Comparison of ENCODE assay signal across 21 mouse cellular contexts in the genomic region with DNA sequence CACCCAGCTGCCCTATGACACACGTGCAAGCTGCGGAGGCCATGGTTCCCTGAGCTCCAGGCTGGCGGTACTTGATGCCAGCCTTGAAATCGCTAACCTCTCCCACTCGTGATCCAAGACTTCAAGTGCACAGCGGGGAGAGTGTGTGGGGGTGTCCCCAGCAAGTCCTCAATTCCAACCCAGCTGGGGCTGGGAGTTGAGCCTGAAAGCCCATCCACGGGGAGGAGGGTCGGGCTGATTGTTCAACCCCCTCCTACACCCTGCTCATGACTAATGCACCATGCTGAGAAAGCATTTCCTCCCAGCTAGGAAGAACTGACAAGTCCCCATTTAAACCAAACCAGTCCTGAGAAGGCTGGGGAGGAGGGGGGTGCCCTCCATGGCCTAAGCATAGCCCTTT.
DNase-seq lines count a peak whose midpoint lies in the region; ATAC-seq and TF ChIP-seq lines count a peak whose summit lies in the region.
"Had no signal": no experiment of that assay in that cellular context is flagged by ENCODE, and none has a peak within 500 bp of the region (broad histone marks: within the 10 kb centered on the region; RNA-seq: fewer than 3 reads in every experiment).

No protein-coding gene starts in this region.

- H3K9ac ChIP-seq in forebrain, postnatal 0 days: no peak overlapping the region
- H3K9ac ChIP-seq in hindbrain, embryonic 11.5 days (ENCODE audit: low read depth, low read length): no peak overlapping the region
- H3K9ac ChIP-seq in heart, embryonic 11.5 days (ENCODE audit: low read depth, low read length): no peak overlapping the region
- H3K9ac ChIP-seq: heart, embryonic 13.5 days; hindbrain, embryonic 13.5 days had no signal

- H3K36me3 ChIP-seq in forebrain, embryonic 10.5 days (replicated peaks): no peaks in the 10 kb centered on the region
- no peaks in the 10 kb centered on the region for H3K36me3 ChIP-seq in forebrain, postnatal 0 days (ENCODE audit: insufficient read depth)
- H3K36me3 ChIP-seq in hindbrain, embryonic 10.5 days: no peaks in the 10 kb centered on the region
- no peaks in the 10 kb centered on the region for H3K36me3 ChIP-seq in hindbrain, embryonic 11.5 days (ENCODE audit: control insufficient read depth, insufficient read depth, low read length)
- H3K36me3 ChIP-seq in heart, embryonic 11.5 days (ENCODE audit: control insufficient read depth, insufficient read depth, low read length): no peaks in the 10 kb centered on the region
- H3K36me3 ChIP-seq: embryonic facial prominence, embryonic 10.5 days; heart, embryonic 13.5 days; hindbrain, embryonic 13.5 days had no signal

- no peak for TF ChIP-seq POLR2A in olfactory bulb, adult 2 months (IDR thresholded peaks at IDR 0.05; ENCODE audit: insufficient read depth, low read depth, low read length)

- H3K9me3 ChIP-seq in forebrain, embryonic 10.5 days: no peaks in the 10 kb centered on the region
- H3K9me3 ChIP-seq in forebrain, postnatal 0 days (ENCODE audit: low read length): no peaks in the 10 kb centered on the region
- H3K9me3 ChIP-seq in hindbrain, embryonic 10.5 days: no peaks in the 10 kb centered on the region
- no peaks in the 10 kb centered on the region for H3K9me3 ChIP-seq in hindbrain, embryonic 11.5 days (ENCODE audit: control insufficient read depth, low read length)
- no peaks in the 10 kb centered on the region for H3K9me3 ChIP-seq in heart, embryonic 11.5 days (replicated peaks; ENCODE audit: control insufficient read depth, low read length)
- H3K9me3 ChIP-seq: embryonic facial prominence, embryonic 10.5 days; heart, embryonic 13.5 days; hindbrain, embryonic 13.5 days had no signal

- peaks cover 35% of the 10 kb centered on the region for H3K4me1 ChIP-seq in forebrain, embryonic 10.5 days
- peaks cover 27% of the 10 kb centered on the region for H3K4me1 ChIP-seq in forebrain, postnatal 0 days (ENCODE audit: insufficient read depth)
- peaks cover 30% of the 10 kb centered on the region for H3K4me1 ChIP-seq in hindbrain, embryonic 10.5 days (replicated peaks)
- H3K4me1 ChIP-seq in hindbrain, embryonic 11.5 days (replicated peaks; ENCODE audit: control insufficient read depth, insufficient read depth, low read length): peaks cover 3% of the 10 kb centered on the region; the same call in 1 of the 2 replicates
- H3K4me1 ChIP-seq in olfactory bulb, adult 2 months (ENCODE audit: control insufficient read depth, insufficient read depth, low read length): peaks cover 57% of the 10 kb centered on the region
- H3K4me1 ChIP-seq in heart, embryonic 11.5 days (ENCODE audit: control insufficient read depth, insufficient read depth, low read length): peaks cover 8% of the 10 kb centered on the region

- no peaks in the 10 kb centered on the region for H3K27me3 ChIP-seq in forebrain, embryonic 10.5 days (ENCODE audit: poor library complexity, severe bottlenecking)
- no peaks in the 10 kb centered on the region for H3K27me3 ChIP-seq in forebrain, postnatal 0 days (ENCODE audit: insufficient read depth, low read length)
- no peaks in the 10 kb centered on the region for H3K27me3 ChIP-seq in hindbrain, embryonic 10.5 days (ENCODE audit: insufficient read depth, poor library complexity, severe bottlenecking)
- no peaks in the 10 kb centered on the region for H3K27me3 ChIP-seq in hindbrain, embryonic 11.5 days (ENCODE audit: control insufficient read depth, insufficient read depth, low read length)
- H3K27me3 ChIP-seq in heart, embryonic 11.5 days (ENCODE audit: control insufficient read depth, insufficient read depth, low read length): no peaks in the 10 kb centered on the region
- H3K27me3 ChIP-seq: CH12.LX; heart, embryonic 13.5 days; hindbrain, embryonic 13.5 days had no signal

- DNase-seq in forebrain, embryonic 10.5 days (ENCODE audit: extremely low spot score, low spot score): no peak
- no peak for DNase-seq in forebrain, postnatal 0 days
- no peak for DNase-seq in hindbrain, embryonic 10.5 days (ENCODE audit: low spot score)
- no peak for DNase-seq in hindbrain, embryonic 11.5 days (ENCODE audit: low spot score)
- peak; percentile 34 for DNase-seq in right cerebral cortex, adult 18-20 months
- DNase-seq in right cerebral cortex, postnatal 25 days: no peak
- DNase-seq: adrenal gland, adult 8-10 months; adrenal gland, postnatal 36 days; cerebellum, adult 11-12 months; cerebellum, adult 9-11 months; cerebellum, postnatal 36 days; gastrocnemius, postnatal 14 days; heart, postnatal 36 days; kidney, adult 11 months had no signal

- peak overlapping the region; percentile 40; the same call in 1 of the 2 replicates for H3K27ac ChIP-seq in forebrain, embryonic 10.5 days
- H3K27ac ChIP-seq in forebrain, postnatal 0 days (ENCODE audit: low read depth, low read length): no peak overlapping the region
- 0 out of 2 replicates have a peak overlapping the region, but pooled peaks have one; percentile 10 for H3K27ac ChIP-seq in hindbrain, embryonic 10.5 days
- no peak overlapping the region for H3K27ac ChIP-seq in hindbrain, embryonic 11.5 days (ENCODE audit: low read depth, low read length)
- H3K27ac ChIP-seq in olfactory bulb, adult 2 months (ENCODE audit: insufficient read depth, low read depth, low read length): peak overlapping the region; percentile 98
- H3K27ac ChIP-seq in heart, embryonic 11.5 days (ENCODE audit: low read depth, low read length): no peak overlapping the region
- H3K27ac ChIP-seq: embryonic facial prominence, embryonic 10.5 days; heart, embryonic 13.5 days; hindbrain, embryonic 13.5 days; hindbrain, postnatal 0 days had no signal

- no peak overlapping the region for H3K4me2 ChIP-seq in forebrain, postnatal 0 days (ENCODE audit: low read depth)
- no peak overlapping the region for H3K4me2 ChIP-seq in hindbrain, embryonic 11.5 days (replicated peaks; ENCODE audit: low read depth, low read length)
- H3K4me2 ChIP-seq in heart, embryonic 11.5 days: no peak overlapping the region
- H3K4me2 ChIP-seq: heart, embryonic 13.5 days; hindbrain, embryonic 13.5 days had no signal

- 79% methylated on average over 8 of the region's 8 CpGs for WGBS in forebrain, embryonic 10.5 days
- 71% methylated on average over 8 of the region's 8 CpGs for WGBS in forebrain, postnatal 0 days
- 69% methylated on average over 8 of the region's 8 CpGs for WGBS in hindbrain, embryonic 10.5 days
- WGBS in hindbrain, embryonic 11.5 days: 65% methylated on average over 8 of the region's 8 CpGs
- WGBS in olfactory bulb, adult 2 months: 28% methylated on average over 8 of the region's 8 CpGs
- 77% methylated on average over 8 of the region's 8 CpGs for WGBS in heart, embryonic 11.5 days (ENCODE audit: insufficient replicate concordance)

- no peak for ATAC-seq in forebrain, postnatal 0 days
- ATAC-seq in hindbrain, embryonic 11.5 days (ENCODE audit: low FRiP score): no peak
- no peak for ATAC-seq in heart, embryonic 11.5 days (replicated peaks; ENCODE audit: insufficient number of reproducible peaks, low FRiP score, low TSS enrichment)
- ATAC-seq: hindbrain, postnatal 0 days had no signal

- TF ChIP-seq CTCF in forebrain, postnatal 0 days (IDR thresholded peaks at IDR 0.05; ENCODE audit: low read depth): no peak
- no peak for TF ChIP-seq CTCF in olfactory bulb, adult 2 months (IDR thresholded peaks at IDR 0.05; ENCODE audit: insufficient read depth, low read depth, low read length)

- H3K4me3 ChIP-seq in forebrain, embryonic 10.5 days: no peak overlapping the region
- H3K4me3 ChIP-seq in forebrain, postnatal 0 days (ENCODE audit: low read depth, low read length): no peak overlapping the region
- no peak overlapping the region for H3K4me3 ChIP-seq in hindbrain, embryonic 10.5 days
- H3K4me3 ChIP-seq in hindbrain, embryonic 11.5 days (ENCODE audit: low read depth, low read length): no peak overlapping the region
- H3K4me3 ChIP-seq in olfactory bulb, adult 2 months (ENCODE audit: insufficient read depth, low read depth, low read length): no peak overlapping the region
- no peak overlapping the region for H3K4me3 ChIP-seq in heart, embryonic 11.5 days (ENCODE audit: low read depth, low read length)
- H3K4me3 ChIP-seq: embryonic facial prominence, embryonic 10.5 days; heart, embryonic 13.5 days; hindbrain, embryonic 13.5 days had no signal

Comparison
In these comparisons a context has a peak if more than half of its experiments do, and no peak if none do; other contexts are left out.
1. H3K27ac ChIP-seq: peak in forebrain, embryonic 10.5 days (single experiment), hindbrain, embryonic 10.5 days (single experiment) and olfactory bulb, adult 2 months (single experiment); none in forebrain, postnatal 0 days (single experiment), hindbrain, embryonic 11.5 days (single experiment) and heart, embryonic 11.5 days (single experiment).